Mouse (Mus musculus) hindbrain, embryonic 10.5 days (tissue): Measurements from ENCODE around the gene Plppr3. TPM values are rescaled to one million over a fixed set of nuclear protein-coding genes. Genes with fewer than 3 reads are reported as not detected.

Experiments used
- DNase-seq: peaks from one replicate; pipeline ENCODE4 v3.0.0-alpha.2; 2017; ENCODE audit warnings: low spot score
- H3K27ac ChIP-seq: fragments of 300-500 bp; sonication (generic); 2 replicates; pipeline ENCODE4 v1.5.1; 2016; ENCODE audit warnings: mild to moderate bottlenecking, moderate library complexity
- H3K27me3 ChIP-seq: fragments of 300-500 bp; sonication (generic); 2 replicates; pipeline ENCODE4 v1.6.1; 2016; ENCODE audit warnings: mild to moderate bottlenecking; ENCODE audit not compliant: poor library complexity, insufficient read depth, severe bottlenecking
- H3K36me3 ChIP-seq: fragments of 300-500 bp; sonication (generic); 2 replicates; pipeline ENCODE4 v1.6.1; 2016; ENCODE audit warnings: mild to moderate bottlenecking, moderate library complexity
- H3K4me1 ChIP-seq: fragments of 300-500 bp; sonication (generic); replicated peaks from 2 replicates; pipeline ENCODE4 v1.6.1; 2016; ENCODE audit warnings: mild to moderate bottlenecking
- H3K4me3 ChIP-seq: fragments of 300-500 bp; sonication (generic); 2 replicates; pipeline ENCODE4 v1.5.1; 2016; ENCODE audit warnings: mild to moderate bottlenecking, moderate library complexity
- H3K9me3 ChIP-seq: fragments of 300-500 bp; sonication (generic); 2 replicates; pipeline ENCODE4 v1.6.1; 2016; ENCODE audit warnings: mild to moderate bottlenecking, moderate library complexity
- WGBS: fragments of 180-500 bp; shearing (Covaris S2); methylation state at CpG from one replicate; pipeline ENCODE4 v1.1.7; 2016; 5-methylcytosine and 5-hydroxymethylcytosine counted together
- polyA plus RNA-seq: library from polyadenylated mRNA; unstranded; fragments of >200 nt; fragmentation: Nextera tagmentation; extraction: Ambion mirVana; gene quantifications from 2 replicates; pipeline ENCODE4 v1.2.1, GENCODE M21; 2016

The Plppr3 gene
- polyA plus RNA-seq, 1 experiment from 2014 or later: 205 TPM

DNA sequence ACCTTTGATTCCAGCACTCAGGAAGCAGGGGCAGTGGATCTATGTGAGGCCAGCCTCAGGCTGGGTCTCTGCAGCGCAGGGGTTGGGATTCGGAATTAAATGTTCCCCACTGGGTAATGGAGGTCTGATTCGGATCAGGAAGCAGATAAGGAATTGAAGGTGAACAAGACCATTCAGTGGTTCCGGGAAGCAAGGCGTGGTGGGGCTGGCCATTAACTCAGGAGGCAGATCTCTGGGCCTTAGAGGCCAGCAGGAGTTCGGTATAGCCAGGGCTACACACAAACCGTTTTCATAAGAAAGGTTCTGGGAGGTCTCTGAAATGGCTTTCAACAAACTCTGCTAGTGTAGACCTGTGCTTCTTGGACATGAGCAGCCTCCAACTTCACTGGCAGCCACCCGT, 21.6 kb downstream of the Plppr3 start:
- 36% methylated on average over 8 of the region's 8 CpGs for WGBS

DNA sequence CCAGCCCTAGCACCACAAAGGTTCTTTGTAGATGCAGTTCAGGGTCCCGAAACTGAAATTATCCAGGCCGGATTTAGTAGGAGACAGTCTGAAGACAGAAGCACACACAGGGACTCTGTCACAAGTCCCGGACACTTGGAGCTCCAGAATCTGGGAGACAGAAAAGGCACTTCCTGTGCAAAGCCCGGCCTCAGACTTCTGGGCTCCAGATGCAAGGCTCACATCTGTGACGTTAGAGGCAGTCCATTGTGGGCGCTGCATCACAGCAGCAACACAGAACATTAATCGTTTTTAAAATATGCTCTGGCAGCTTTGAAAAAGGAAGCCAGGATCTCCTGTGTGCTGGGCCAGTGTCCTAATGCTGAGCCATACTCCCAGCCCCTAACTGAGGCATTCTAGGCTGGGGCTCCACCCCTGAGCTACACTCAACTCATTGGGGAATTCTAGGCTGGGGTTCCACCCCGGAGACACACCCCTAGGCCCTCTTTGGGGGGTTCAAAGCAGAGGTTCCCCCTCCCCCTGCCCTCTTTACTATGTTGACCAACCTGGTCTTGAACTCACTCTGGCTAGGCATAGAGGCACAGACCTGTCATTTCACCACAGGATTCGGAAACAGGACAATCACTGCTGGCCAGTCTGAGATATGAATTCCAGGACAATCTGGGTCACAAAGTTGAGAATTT, 22.2 kb downstream of the Plppr3 start:
- 63% methylated on average over 9 of the region's 9 CpGs for WGBS
- no peaks in the 10 kb centered on the region for H3K27me3 ChIP-seq
- no peak for DNase-seq
- no peaks in the 10 kb centered on the region for H3K9me3 ChIP-seq
- H3K27ac ChIP-seq: peak overlapping the region; percentile 100
- H3K4me1 ChIP-seq: peaks cover 47% of the 10 kb centered on the region
- peaks cover 27% of the 10 kb centered on the region for H3K36me3 ChIP-seq
- H3K4me3 ChIP-seq: peak overlapping the region; percentile 98

More for the DNA sequence above, 21.6 kb downstream of the Plppr3 start:
- peak; percentile 35 for DNase-seq
- Histone ChIP-seq H3K4me3 (peak overlapping the region; percentile 98), H3K27ac (peak overlapping the region; percentile 100), H3K36me3 (peaks cover 32% of the 10 kb centered on the region), H3K27me3 (no peaks in the 10 kb centered on the region), H3K9me3 (no peaks in the 10 kb centered on the region), H3K4me1 (peaks cover 50% of the 10 kb centered on the region)

DNA sequence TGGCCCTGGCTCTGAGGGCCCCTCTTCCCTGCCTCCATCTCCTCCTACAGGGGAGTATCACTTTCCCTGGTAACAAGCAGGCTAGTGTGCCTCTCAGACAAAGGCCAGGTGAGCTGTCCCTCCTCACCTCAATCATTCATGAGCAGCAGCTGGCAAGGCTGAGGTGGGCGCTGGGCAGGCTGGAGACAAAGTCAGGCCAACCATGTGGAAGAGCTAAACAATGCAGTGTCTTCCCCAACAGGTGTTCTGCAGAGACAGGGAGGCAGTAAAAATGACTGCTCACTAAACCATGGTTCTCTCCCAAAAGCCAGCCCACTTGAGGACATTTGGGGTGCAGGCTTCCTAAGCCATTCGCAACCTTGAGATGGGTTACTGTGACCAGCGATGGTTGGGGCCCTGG, 22.8 kb downstream of the Plppr3 start:
- peaks cover 44% of the 10 kb centered on the region for H3K4me1 ChIP-seq
- no peaks in the 10 kb centered on the region for H3K27me3 ChIP-seq
- H3K4me3 ChIP-seq: peak overlapping the region; percentile 98; the same call in 1 of the 2 replicates
- peak overlapping the region; percentile 100 for H3K27ac ChIP-seq
- H3K9me3 ChIP-seq: no peaks in the 10 kb centered on the region
- no peak for DNase-seq
- H3K36me3 ChIP-seq: peaks cover 21% of the 10 kb centered on the region
- 85% methylated on average over 3 of the region's 3 CpGs for WGBS

GRCm38 (mm10) chr10:79849941-79850628, 24.3 kb downstream of the Plppr3 start:
- Histone ChIP-seq H3K4me1 (peaks cover 36% of the 10 kb centered on the region), H3K27me3 (no peaks in the 10 kb centered on the region), H3K36me3 (0 out of 2 replicates have a peak, but pooled peaks cover 9% of the 10 kb centered on the region), H3K27ac (no peak overlapping the region), H3K4me3 (no peak overlapping the region), H3K9me3 (no peaks in the 10 kb centered on the region)
- DNase-seq: no peak
- 88% methylated on average over 8 of the region's 8 CpGs for whole genome bisulfite sequencing

DNA sequence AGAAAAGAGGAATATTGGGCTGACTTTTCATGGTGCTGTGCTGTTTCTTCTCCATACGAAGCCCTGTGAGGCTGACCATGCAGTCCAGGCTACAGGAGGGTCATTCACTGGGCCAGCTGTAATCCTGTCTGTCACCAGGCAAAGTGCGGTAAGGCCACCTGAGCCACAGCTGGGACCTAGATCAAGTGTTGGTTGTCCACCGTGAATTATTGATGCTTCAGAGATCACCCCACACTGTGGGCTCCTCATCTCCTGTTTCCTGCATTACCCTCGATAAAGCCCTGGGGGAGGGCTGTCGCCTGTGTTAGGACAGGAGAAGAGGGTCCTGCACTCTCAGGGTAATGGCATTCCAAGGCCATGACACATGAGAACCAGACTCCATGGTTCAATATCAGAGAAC, 27.9 kb downstream of the Plppr3 start:
- WGBS: 66% methylated on average over 5 of the region's 5 CpGs
- no peak for DNase-seq
- Histone ChIP-seq H3K27ac (peak overlapping the region; percentile 23; the same call in 1 of the 2 replicates), H3K27me3 (no peaks in the 10 kb centered on the region), H3K4me1 (peaks cover 36% of the 10 kb centered on the region), H3K36me3 (0 out of 2 replicates have a peak, but pooled peaks cover 9% of the 10 kb centered on the region), H3K9me3 (no peaks in the 10 kb centered on the region), H3K4me3 (no peak overlapping the region)

DNA sequence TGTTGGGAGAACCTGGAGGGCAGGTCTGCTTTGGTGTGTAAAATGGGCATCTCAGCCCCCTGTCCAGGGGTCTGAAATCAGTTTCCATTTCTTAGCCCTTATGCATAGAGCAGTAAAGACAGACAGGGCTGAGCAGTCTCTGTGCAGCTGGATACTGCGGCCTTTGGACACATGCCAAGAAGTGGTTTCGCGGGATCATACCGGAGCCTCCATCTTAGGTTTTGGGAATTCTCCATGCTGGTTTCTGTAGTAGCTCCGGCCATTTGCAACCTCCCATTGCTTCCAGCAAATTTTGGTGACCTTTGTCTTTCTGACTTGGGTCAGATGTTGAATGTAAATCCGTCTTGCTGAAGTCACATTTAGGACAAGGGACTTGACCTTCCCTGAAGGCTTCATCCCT, 31.0 kb downstream of the Plppr3 start:
- 82% methylated on average over 6 of the region's 6 CpGs for WGBS
- H3K27ac ChIP-seq: 0 out of 2 replicates have a peak overlapping the region, but pooled peaks have one; percentile 29
- no peaks in the 10 kb centered on the region for H3K27me3 ChIP-seq
- no peak for DNase-seq
- no peak overlapping the region for H3K4me3 ChIP-seq
- H3K4me1 ChIP-seq: peaks cover 46% of the 10 kb centered on the region
- no peaks in the 10 kb centered on the region for H3K36me3 ChIP-seq
- no peaks in the 10 kb centered on the region for H3K9me3 ChIP-seq

DNA sequence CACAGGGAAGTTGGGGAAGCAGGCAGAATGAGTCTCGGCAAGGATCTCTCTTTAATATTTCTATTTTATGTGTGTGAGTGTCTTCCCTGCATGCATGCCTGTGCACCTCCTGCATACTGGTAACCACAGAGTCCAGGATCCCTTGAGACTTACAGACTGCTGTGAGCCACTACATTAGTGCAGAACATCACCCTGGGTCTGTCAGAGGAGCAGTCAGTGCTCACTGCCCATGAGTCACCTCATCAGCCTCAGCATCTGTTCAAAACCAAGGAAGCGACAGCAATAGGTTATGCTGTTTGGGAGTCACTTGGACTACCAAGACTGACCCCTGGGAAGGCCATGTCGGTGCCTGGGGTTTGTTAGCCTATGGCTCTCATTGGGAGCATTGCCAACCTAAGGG, 32.1 kb downstream of the Plppr3 start:
- no peaks in the 10 kb centered on the region for H3K27me3 ChIP-seq
- H3K36me3 ChIP-seq: no peaks in the 10 kb centered on the region
- no peak for DNase-seq
- no peak overlapping the region for H3K27ac ChIP-seq
- peaks cover 41% of the 10 kb centered on the region for H3K4me1 ChIP-seq
- WGBS: 75% methylated on average over 3 of the region's 3 CpGs
- H3K4me3 ChIP-seq: no peak overlapping the region
- H3K9me3 ChIP-seq: no peaks in the 10 kb centered on the region

- H3K4me1 ChIP-seq: peaks cover 35% of the 10 kb centered on the region
- H3K9me3 ChIP-seq: no peaks in the 10 kb centered on the region
- no peaks in the 10 kb centered on the region for H3K27me3 ChIP-seq
- DNase-seq: peak; percentile 74
- H3K36me3 ChIP-seq: no peaks in the 10 kb centered on the region
- WGBS: under 1% methylated on average over 24 of the region's 24 CpGs
- peak overlapping the region; percentile 91 for H3K27ac ChIP-seq
- H3K4me3 ChIP-seq: peak overlapping the region; percentile 52
These were observed 33.5 kb downstream of the Plppr3 start for GRCm38 (mm10) chr10:79840644-79841551.

DNA sequence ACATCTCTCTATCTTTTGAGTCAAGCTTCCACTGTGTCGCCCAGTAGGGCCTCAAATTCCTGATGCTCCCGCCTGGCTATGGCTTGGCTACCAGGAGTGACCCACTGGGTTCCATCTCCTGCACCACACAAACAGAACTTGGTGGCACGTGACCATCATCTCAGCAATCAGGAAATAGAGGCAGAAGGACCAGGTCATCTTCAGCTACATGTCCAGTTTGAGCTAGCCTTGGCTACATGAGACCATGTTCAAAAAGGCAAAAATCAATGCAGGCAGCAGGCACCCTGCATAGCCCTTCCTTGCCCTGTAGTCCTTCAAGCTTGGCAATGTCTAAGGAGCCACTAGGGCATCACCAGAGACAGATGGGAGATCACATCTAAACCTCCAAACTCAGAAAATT, 34.3 kb downstream of the Plppr3 start:
- H3K27me3 ChIP-seq: no peaks in the 10 kb centered on the region
- H3K9me3 ChIP-seq: no peaks in the 10 kb centered on the region
- no peak for DNase-seq
- 82% methylated on average over 3 of the region's 3 CpGs for WGBS
- H3K4me3 ChIP-seq: peak overlapping the region; percentile 52
- peaks cover 34% of the 10 kb centered on the region for H3K4me1 ChIP-seq
- H3K36me3 ChIP-seq: no peaks in the 10 kb centered on the region
- peak overlapping the region; percentile 91 for H3K27ac ChIP-seq

DNA sequence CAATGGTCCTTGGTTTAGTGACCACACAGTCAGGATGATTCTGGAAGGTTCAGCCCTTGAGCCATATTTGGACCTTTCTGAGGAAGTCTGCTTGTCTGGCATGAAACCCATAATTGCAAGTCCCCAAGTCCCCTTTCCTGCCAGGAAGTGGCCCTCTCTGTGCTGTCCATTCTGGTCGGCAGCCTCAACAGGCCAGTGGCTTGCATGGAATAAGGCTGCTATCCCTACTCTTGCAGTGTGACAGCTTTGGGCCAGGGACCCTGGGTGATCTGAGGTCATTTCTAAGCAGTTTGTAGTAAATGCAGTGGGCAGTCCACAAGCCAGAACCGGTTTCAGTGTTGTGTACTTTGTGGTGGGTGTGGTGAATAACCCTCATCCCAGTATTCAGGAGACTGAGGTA, 36.3 kb downstream of the Plppr3 start:
- no peaks in the 10 kb centered on the region for H3K36me3 ChIP-seq
- H3K4me3 ChIP-seq: no peak overlapping the region
- H3K4me1 ChIP-seq: peaks cover 30% of the 10 kb centered on the region
- no peak for DNase-seq
- WGBS: 70% methylated on average over 2 of the region's 2 CpGs
- no peaks in the 10 kb centered on the region for H3K27me3 ChIP-seq
- H3K9me3 ChIP-seq: no peaks in the 10 kb centered on the region
- no peak overlapping the region for H3K27ac ChIP-seq

DNA sequence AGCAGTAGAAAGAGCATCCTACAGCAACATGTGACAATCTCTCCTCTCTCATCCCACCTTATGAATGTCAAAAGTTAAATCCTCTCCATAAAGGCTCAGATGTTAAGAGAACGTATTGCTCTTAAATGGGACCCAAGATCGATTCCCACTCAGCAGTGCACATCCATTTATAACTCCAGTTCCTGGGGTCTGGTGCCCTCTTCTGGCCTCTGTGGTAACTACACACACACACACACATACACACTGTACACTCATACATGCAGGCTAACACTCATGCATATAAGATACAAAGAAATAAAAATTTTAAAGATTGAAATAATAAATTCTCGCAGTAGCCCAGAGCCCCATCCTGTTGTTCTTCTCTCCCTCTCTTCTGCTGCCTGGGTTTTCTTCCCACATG, 37.5 kb downstream of the Plppr3 start:
- no peak overlapping the region for H3K4me3 ChIP-seq
- no peak overlapping the region for H3K27ac ChIP-seq
- 92% methylated on average over 3 of the region's 3 CpGs for WGBS
- H3K27me3 ChIP-seq: no peaks in the 10 kb centered on the region
- H3K4me1 ChIP-seq: peaks cover 21% of the 10 kb centered on the region
- no peaks in the 10 kb centered on the region for H3K36me3 ChIP-seq
- no peak for DNase-seq
- no peaks in the 10 kb centered on the region for H3K9me3 ChIP-seq

- 25% methylated on average over 9 of the region's 9 CpGs for WGBS
- H3K4me1 ChIP-seq: peaks cover 7% of the 10 kb centered on the region
These were observed 39.5 kb downstream of the Plppr3 start for GRCm38 (mm10) chr10:79834769-79835398.

More at GRCm38 (mm10) chr10:79834769-79835398, 39.5 kb downstream of the Plppr3 start:
- Histone ChIP-seq H3K9me3 (no peaks in the 10 kb centered on the region), H3K27me3 (peaks cover 6% of the 10 kb centered on the region; the same call in 1 of the 2 replicates), H3K4me3 (no peak overlapping the region), H3K27ac (no peak overlapping the region), H3K36me3 (no peaks in the 10 kb centered on the region)
- peak; percentile 82 for DNase-seq
